Mouse (Mus musculus) heart, postnatal 0 days (tissue): Measurements from ENCODE around the gene Clcn6. TPM values are rescaled to one million over a fixed set of nuclear protein-coding genes. Genes with fewer than 3 reads are reported as not detected.

ENCODE experiments used
- ATAC-seq: fragments of 200-750 bp; cut with Nextera tagmentation; 2 replicates; pipeline ENCODE4 v1.8.0; 2017; ENCODE audit warnings: low read depth, moderate number of reproducible peaks, moderate library complexity; ENCODE audit not compliant: insufficient read depth
- DNase-seq: peaks from one replicate; pipeline ENCODE4 v3.0.0-alpha.2; 2016; ENCODE audit warnings: low spot score
- H3K27ac ChIP-seq: fragments of 300-500 bp; sonication (generic); 2 replicates; pipeline ENCODE4 v1.5.1; 2014; ENCODE audit warnings: low read depth, mild to moderate bottlenecking
- H3K27me3 ChIP-seq: fragments of 300-500 bp; sonication (generic); 2 replicates; pipeline ENCODE4 v1.6.1; 2014; ENCODE audit warnings: low read length, mixed read lengths; ENCODE audit not compliant: control insufficient read depth, insufficient read depth
- H3K36me3 ChIP-seq: fragments of 300-500 bp; sonication (generic); replicated peaks from 2 replicates; pipeline ENCODE4 v1.6.1; 2014; ENCODE audit warnings: low read length, mixed read lengths; ENCODE audit not compliant: control insufficient read depth, insufficient read depth
- H3K4me1 ChIP-seq: fragments of 300-500 bp; sonication (generic); 2 replicates; pipeline ENCODE4 v1.6.1; 2014; ENCODE audit warnings: antibody characterized with exemption; ENCODE audit not compliant: control insufficient read depth, insufficient read depth
- H3K4me2 ChIP-seq: fragments of 300-500 bp; sonication (generic); 2 replicates; pipeline ENCODE4 v1.6.1; 2014; ENCODE audit warnings: low read depth, mild to moderate bottlenecking, low read length, moderate library complexity
- H3K4me3 ChIP-seq: fragments of 300-500 bp; sonication (generic); 2 replicates; pipeline ENCODE4 v1.5.1; 2014; ENCODE audit warnings: low read depth, low read length
- H3K9ac ChIP-seq: fragments of 300-500 bp; sonication (generic); replicated peaks from 2 replicates; pipeline ENCODE4 v1.6.1; 2014; ENCODE audit warnings: low read depth, low read length, mixed read lengths
- H3K9me3 ChIP-seq: fragments of 300-500 bp; sonication (generic); replicated peaks from 2 replicates; pipeline ENCODE4 v1.6.1; 2016; ENCODE audit warnings: low read length; ENCODE audit not compliant: control insufficient read depth
- CTCF ChIP-seq: IDR thresholded peaks from 2 replicates; pipeline ENCODE4 v1.5.1; 2016; ENCODE audit warnings: antibody characterized with exemption, control low read depth, low read depth
- EP300 ChIP-seq: IDR thresholded peaks from 2 replicates; pipeline ENCODE4 v1.6.1; 2016; ENCODE audit warnings: antibody characterized with exemption, low read depth
- WGBS: fragments of 180-500 bp; shearing (Covaris S2); extraction: QIAGEN DNeasy Blood & Tissue Kit; methylation state at CpG from one replicate; pipeline ENCODE4 v1.1.7; 2014; 5-methylcytosine and 5-hydroxymethylcytosine counted together
- polyA plus RNA-seq: library from polyadenylated mRNA; unstranded; fragments of >200 nt; fragmentation: Nextera tagmentation; extraction: Ambion mirVana; gene quantifications from 2 replicates; pipeline ENCODE4 v1.2.1, GENCODE M21; 2015
- total RNA-seq: library from RNA; depleted of rRNA; stranded (reverse); fragments of >200 nt; gene quantifications from 2 replicates; pipeline ENCODE4 v1.2.3, GENCODE M21; 2014; ENCODE audit warnings: low replicate concordance

Clcn6 gene
- total and polyA plus RNA-seq, 2 experiments from 2014 or later: 4.3 to 14.7 TPM

DNA sequence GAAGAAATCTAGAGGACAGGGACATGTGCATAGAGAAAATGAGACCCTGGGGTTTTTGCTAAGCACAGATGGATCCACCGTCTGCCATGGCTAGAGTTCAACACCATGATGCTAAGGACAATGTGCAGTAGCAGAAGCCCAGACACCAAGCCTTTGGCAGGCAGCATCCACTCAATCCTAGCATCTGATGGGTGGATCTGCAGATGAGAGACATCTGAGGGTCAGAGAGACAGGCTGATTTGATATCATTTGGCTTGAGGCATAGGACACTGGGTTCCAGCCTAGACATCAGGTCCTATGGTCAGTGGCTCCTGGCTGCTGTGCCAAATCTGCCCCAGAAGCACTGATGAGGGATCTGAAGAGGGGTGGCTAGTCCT is 42.0 kb upstream of the Clcn6 start:
- peaks cover 25% of the 10 kb centered on the region for H3K36me3 ChIP-seq
- no peak overlapping the region for H3K27ac ChIP-seq
- no peaks in the 10 kb centered on the region for H3K27me3 ChIP-seq
- no peak overlapping the region for H3K4me3 ChIP-seq
- H3K4me2 ChIP-seq: no peak overlapping the region
- no peak for TF ChIP-seq EP300
- TF ChIP-seq CTCF: no peak
- no peaks in the 10 kb centered on the region for H3K9me3 ChIP-seq
- no peak for ATAC-seq
- DNase-seq: no peak
- WGBS: 86% methylated on average over 1 of the region's 1 CpGs
- peaks cover 19% of the 10 kb centered on the region for H3K4me1 ChIP-seq
- no peak overlapping the region for H3K9ac ChIP-seq

DNA sequence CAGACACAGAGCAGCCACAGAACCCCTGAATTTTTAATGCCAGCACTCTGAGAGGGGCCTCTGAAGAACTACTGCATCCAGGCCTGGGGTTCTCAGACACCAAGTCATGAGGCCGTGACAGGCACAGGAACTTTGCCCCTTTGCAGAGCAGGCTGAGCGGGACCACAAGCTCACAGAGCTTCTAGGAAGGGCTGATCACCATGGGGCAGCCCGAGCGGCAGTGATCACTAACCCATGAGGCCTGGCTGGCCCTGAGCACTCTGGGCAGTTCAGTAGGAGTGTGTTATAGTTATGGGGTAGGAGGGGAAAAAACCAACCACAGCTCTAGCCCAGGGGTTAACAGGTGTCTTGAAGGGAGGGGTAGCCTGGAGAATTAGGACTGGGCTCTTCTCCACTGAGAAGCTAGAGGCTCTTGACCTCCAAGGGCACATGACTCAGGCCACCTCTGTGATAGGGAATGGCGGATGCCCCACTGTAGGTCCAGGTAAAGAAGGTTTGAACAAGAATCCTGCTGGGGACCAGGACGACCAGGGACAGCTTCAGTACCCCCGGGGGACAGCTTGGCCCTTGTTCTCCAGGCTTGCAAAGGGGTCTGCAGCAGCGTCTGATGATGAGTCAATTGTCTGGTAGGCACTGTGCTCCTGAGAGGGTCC is 41.4 kb upstream of the Clcn6 start:
- peaks cover 16% of the 10 kb centered on the region for H3K4me1 ChIP-seq
- ATAC-seq (no peak), DNase-seq (no peak)
- no peaks in the 10 kb centered on the region for H3K9me3 ChIP-seq
- H3K4me2 ChIP-seq: no peak overlapping the region
- no peaks in the 10 kb centered on the region for H3K27me3 ChIP-seq
- 91% methylated on average over 8 of the region's 8 CpGs for WGBS
- no peak overlapping the region for H3K27ac ChIP-seq
- H3K9ac ChIP-seq: no peak overlapping the region
- TF ChIP-seq CTCF: no peak
- no peak for TF ChIP-seq EP300
- no peak overlapping the region for H3K4me3 ChIP-seq
- peaks cover 25% of the 10 kb centered on the region for H3K36me3 ChIP-seq

DNA sequence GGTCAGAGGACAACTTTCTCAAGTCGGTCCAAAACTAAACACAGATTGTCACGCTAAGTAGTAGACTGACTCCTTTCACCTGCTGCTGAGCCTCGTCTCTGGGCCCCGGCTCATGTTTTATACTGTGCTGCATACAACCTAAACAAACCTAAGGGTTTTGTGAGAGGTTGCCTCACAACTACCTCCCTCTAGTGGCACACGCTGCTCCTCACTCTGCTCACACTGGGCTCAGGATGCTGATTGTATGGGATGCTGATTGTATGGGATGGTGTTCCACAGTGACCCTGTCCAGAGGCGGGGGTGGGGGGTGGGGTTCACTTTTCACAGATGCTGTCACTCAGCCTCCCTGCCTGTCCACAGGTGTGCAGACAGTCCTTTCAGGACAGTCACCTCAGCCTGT is 40.6 kb upstream of the Clcn6 start:
- H3K27me3 ChIP-seq: no peaks in the 10 kb centered on the region
- WGBS: 69% methylated on average over 6 of the region's 6 CpGs
- H3K36me3 ChIP-seq: peaks cover 25% of the 10 kb centered on the region
- ATAC-seq (no peak), DNase-seq (no peak)
- no peak overlapping the region for H3K9ac ChIP-seq
- no peak overlapping the region for H3K4me2 ChIP-seq
- H3K4me1 ChIP-seq: peaks cover 12% of the 10 kb centered on the region
- TF ChIP-seq CTCF: peak; percentile 19
- no peak for TF ChIP-seq EP300
- H3K27ac ChIP-seq: no peak overlapping the region
- H3K4me3 ChIP-seq: no peak overlapping the region
- H3K9me3 ChIP-seq: no peaks in the 10 kb centered on the region

DNA sequence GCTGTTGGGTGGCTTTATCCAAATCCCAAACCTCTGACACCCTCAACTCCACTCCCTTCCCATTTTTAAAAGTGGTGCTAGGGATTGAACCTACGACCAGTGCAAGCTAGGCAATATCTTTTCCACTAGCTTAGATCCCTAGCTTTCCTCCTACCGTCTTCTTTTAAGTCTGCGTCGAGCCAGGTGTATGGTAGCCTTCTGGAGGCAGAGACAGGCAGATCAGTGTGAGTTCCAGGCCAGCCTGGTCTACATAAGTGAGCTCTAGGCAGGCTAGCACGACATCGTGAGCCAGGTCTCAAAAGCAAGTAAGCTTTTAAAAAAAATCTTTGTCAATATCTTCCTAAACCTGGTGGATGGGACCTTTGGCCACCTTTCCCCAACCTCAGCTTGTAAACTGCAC is 37.3 kb upstream of the Clcn6 start:
- Histone ChIP-seq H3K9me3 (no peaks in the 10 kb centered on the region), H3K4me2 (no peak overlapping the region), H3K9ac (no peak overlapping the region), H3K36me3 (peaks cover 16% of the 10 kb centered on the region), H3K27me3 (no peaks in the 10 kb centered on the region), H3K27ac (no peak overlapping the region), H3K4me1 (0 out of 2 replicates have a peak, but pooled peaks cover 7% of the 10 kb centered on the region), H3K4me3 (no peak overlapping the region)
- TF ChIP-seq CTCF (no peak), EP300 (no peak)
- DNase-seq (no peak), ATAC-seq (no peak)
- WGBS: 88% methylated on average over 6 of the region's 6 CpGs

DNA sequence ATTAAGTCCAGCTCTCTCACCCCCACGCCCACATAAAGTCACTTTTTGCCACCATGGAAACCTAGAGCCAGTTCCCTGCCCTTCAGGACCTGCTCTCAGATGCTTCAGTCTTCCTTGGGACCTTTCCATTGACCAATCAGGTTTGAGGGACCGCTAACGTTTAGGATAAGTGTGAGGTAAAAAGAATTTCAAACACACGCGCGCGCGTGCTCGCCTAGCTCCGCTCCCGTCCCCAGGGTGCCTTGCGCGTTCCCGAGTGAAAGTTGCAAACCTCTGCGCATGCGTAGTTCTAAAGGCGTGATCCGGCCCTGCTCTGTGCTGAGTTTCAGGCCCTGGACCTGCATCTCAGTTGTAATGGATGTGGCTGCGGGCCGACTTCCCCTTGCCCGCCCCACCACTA is 36.6 kb upstream of the Clcn6 start:
- H3K9me3 ChIP-seq: no peaks in the 10 kb centered on the region
- ATAC-seq: peak; percentile 53; the same call in 1 of the 2 replicates

More for the DNA sequence above, 36.6 kb upstream of the Clcn6 start:
- H3K27me3 ChIP-seq: no peaks in the 10 kb centered on the region
- peak overlapping the region; percentile 59 for H3K4me2 ChIP-seq
- H3K36me3 ChIP-seq: peaks cover 10% of the 10 kb centered on the region
- peak overlapping the region; percentile 33 for H3K4me3 ChIP-seq
- 0 out of 2 replicates have a peak, but pooled peaks cover 7% of the 10 kb centered on the region for H3K4me1 ChIP-seq
- H3K27ac ChIP-seq: no peak overlapping the region; the same call in 1 of the 2 replicates
- peak; percentile 71 for DNase-seq
- 35% methylated on average over 21 of the region's 21 CpGs for WGBS
- H3K9ac ChIP-seq: 0 out of 2 replicates have a peak overlapping the region, but pooled peaks have one; percentile 20
- no peak for TF ChIP-seq CTCF
- TF ChIP-seq EP300: no peak
